Comparison of ENCODE assay signal across 8 mouse cellular contexts in the genomic region with DNA sequence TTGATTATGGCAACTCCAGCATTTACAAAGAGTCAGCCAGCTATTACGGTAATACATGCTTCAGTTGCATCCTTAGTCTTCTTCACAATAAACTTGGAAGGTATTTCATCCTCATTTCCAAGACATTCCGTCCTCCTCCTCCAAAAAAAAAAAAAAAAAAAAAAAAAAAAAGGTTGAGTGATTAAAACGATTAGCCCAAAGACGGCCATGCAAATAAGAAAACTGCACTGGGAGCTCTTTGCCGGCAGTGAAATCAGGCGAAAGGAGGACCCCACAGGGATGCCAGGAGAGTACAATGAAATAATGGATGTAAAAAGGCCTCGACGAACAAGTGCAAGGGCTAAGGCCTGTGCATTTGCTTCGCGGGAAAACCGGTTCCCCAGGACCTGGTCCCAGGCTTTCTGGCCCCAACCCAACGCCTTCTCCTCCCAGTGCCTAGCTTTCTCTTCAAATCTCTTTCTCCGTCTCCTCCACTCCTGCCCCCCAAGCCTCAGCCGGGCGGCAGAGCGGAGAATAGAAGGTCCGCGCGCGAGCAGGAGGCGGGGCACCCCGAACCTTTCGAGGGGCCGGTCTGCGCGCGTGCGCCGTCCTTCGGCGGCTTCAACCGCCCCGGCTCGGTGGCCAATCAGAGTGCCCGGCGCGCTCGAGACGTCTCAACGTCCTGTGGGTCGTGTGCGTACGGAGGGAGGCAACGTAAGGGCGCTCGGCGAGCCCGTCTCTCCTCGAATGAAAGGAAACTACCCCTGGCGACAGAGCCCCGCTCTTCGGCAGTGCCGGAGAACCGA. TPM values are rescaled to one million over a fixed set of nuclear protein-coding genes. Genes with fewer than 3 reads are reported as not detected.
DNase-seq lines count a peak whose midpoint lies in the region; ATAC-seq and TF ChIP-seq lines count a peak whose summit lies in the region.

Gene Phf6 (plus strand): TSS at position 680 of the 785 bp plus-strand sequence.

- POLR2A ChIA-PET in Patski (lab: Charles Lee) = no interaction called here

- no peaks in the 10 kb centered on the region for H3K36me3 ChIP-seq in hindbrain, embryonic 14.5 days (replicated peaks; ENCODE audit: control insufficient read depth, insufficient read depth)

- H3K4me3 ChIP-seq in hindbrain, embryonic 14.5 days (replicated peaks; ENCODE audit: low read length) = peak within 1 kb of the TSS; percentile 64

- H3K4me1 ChIP-seq in hindbrain, embryonic 14.5 days (replicated peaks; ENCODE audit: control insufficient read depth, insufficient read depth, low read length) = no peaks in the 10 kb centered on the region

- CTCF ChIA-PET in Patski (lab: Charles Lee) = no interaction called here

- no peak for TF ChIP-seq CTCF in Patski (IDR thresholded peaks at IDR 0.05)

- no peaks in the 10 kb centered on the region for H3K9me3 ChIP-seq in hindbrain, embryonic 14.5 days (ENCODE audit: control insufficient read depth, low read length)

- H3K4me2 ChIP-seq in hindbrain, embryonic 14.5 days (replicated peaks) = peak within 1 kb of the TSS; percentile 56

- in situ Hi-C loops in Patski (cut with MboI; ENCODE audit: low pct_unique_long_range_greater_than_20kb) = no loop called here

- ATAC-seq in Patski = peak; percentile 92
- peak; percentile 99 for ATAC-seq in hindbrain, embryonic 14.5 days (ENCODE audit: low FRiP score)

- H3K9ac ChIP-seq in hindbrain, embryonic 14.5 days = peak within 1 kb of the TSS; percentile 84

- H3K27ac ChIP-seq in hindbrain, embryonic 14.5 days = peak within 1 kb of the TSS; percentile 97

- DNase-seq in Patski (ENCODE audit: low read depth, low spot score) = no peak
- peak; percentile 92 for DNase-seq in cerebellum, postnatal 14 days
- peak; percentile 58 to 78 for DNase-seq in frontal cortex, postnatal 25 days (ENCODE audit: low spot score in 2 of 2)
- peak; percentile 87 for DNase-seq in hindbrain, embryonic 14.5 days (ENCODE audit: low spot score)
- peak; percentile 79 for DNase-seq in left cerebral cortex, adult 11 months (ENCODE audit: low spot score)
- peak; percentile 91 to 95 for DNase-seq in lung, postnatal 4 days
- peak; percentile 81 for DNase-seq in retina, postnatal 7 days (ENCODE audit: low read depth, low spot score)
- peak; percentile 75 for DNase-seq in urinary bladder, adult 2 months (ENCODE audit: low spot score)

- H3K27me3 ChIP-seq in Patski = peaks cover 29% of the 10 kb centered on the region
- H3K27me3 ChIP-seq in hindbrain, embryonic 14.5 days (ENCODE audit: control insufficient read depth, insufficient read depth, low read length) = no peaks in the 10 kb centered on the region

- 21% methylated on average over 53 of the region's 54 CpGs for WGBS in hindbrain, embryonic 14.5 days

RNA-seq across cellular contexts. Expression of gene Phf6, which starts in this region (rescaled TPM):
- 33.3 TPM for polyA plus RNA-seq in Patski (2021)
- 71.2 and 81.7 TPM in 2 replicates for polyA plus RNA-seq in hindbrain, embryonic 14.5 days (2014; fragmentation: Nextera tagmentation; extraction: Ambion mirVana)
- polyA plus RNA-seq in urinary bladder, adult 2 months (2012; rRNA removed) = 10.1 and 10.3 TPM in 2 replicates
